Mouse (Mus musculus): ENCODE measurements around the gene Nr3c2.

DNA sequence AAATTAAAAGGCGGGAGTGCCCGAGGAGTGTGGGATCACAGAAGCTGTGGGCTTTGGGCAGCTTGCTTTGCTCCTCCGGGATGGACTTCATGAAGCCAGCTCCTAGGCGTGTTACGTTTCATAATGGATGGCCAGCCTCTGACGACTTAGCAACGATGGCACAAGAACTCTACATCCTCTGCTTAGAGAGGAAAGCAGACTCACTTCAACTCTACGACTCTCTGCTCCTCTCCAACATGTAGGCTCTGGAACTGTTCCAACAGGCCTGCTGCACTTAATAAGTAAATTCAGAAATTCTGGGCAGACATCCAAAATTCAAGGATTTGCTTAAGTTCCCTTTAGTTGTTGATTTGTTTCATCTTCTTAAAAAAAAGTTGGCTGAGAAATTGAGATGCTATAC, 315.4 kb downstream of the Nr3c2 start:
- no peak for TF ChIP-seq CTCF (conservative IDR thresholded peaks at IDR 0.05; ENCODE audit: insufficient read depth, insufficient read length, low read depth, low read length)
- TF ChIP-seq POLR2A (IDR thresholded peaks at IDR 0.05; ENCODE audit: low read depth, low read length): no peak

Data from kidney, adult 2 months (tissue).